Comparison of ENCODE assay signal across 7 mouse cellular contexts in genomic region chr11:97476334-97477095, GRCm38 (mm10). TPM values are rescaled to one million over a fixed set of nuclear protein-coding genes. Genes with fewer than 3 reads are reported as not detected.
DNase-seq lines count a peak whose midpoint lies in the region; ATAC-seq and TF ChIP-seq lines count a peak whose summit lies in the region.

No protein-coding gene starts in this region.

- ATAC-seq in granulocyte monocyte progenitor cell, adult 5-6 weeks (replicated peaks; ENCODE audit: poor library complexity, severe bottlenecking): peak; percentile 55

- peak; percentile 58 to 71 for DNase-seq in CD8-positive naive resting alpha-beta T cell, adult 2 months (ENCODE audit: low read depth in 2 of 2, low spot score in 2 of 2)
- DNase-seq in MEL (ENCODE audit: low read depth, low spot score): peak; percentile 91
- DNase-seq in cerebellum, postnatal 4 days (ENCODE audit: low spot score in 2 of 2): peak; percentile 56 to 82
- DNase-seq in kidney, postnatal 14 days: peak; percentile 67
- DNase-seq in lung, postnatal 10 days: peak; percentile 77
- DNase-seq in retina, postnatal 7 days (ENCODE audit: low read depth, low spot score): peak; percentile 72

- H3K36me3 ChIP-seq in MEL (ENCODE audit: control insufficient read depth in 1 of 2, insufficient read depth in 2 of 2, low read length in 2 of 2): peaks cover 0 to 17% of the 10 kb centered on the region in 2 experiments; a peak in 2 of 4 replicates

- no peak for TF ChIP-seq EP300 in MEL (IDR thresholded peaks at IDR 0.05; ENCODE audit: low read depth in 1 of 2, low read length in 2 of 2)

- TF ChIP-seq CTCF in MEL (IDR thresholded peaks at IDR 0.05 in 2 of 3, conservative IDR thresholded peaks at IDR 0.05 in 1 of 3; ENCODE audit: control insufficient read depth in 1 of 3, insufficient read depth in 1 of 3, low read depth in 2 of 3, low read length in 3 of 3, poor library complexity in 1 of 3, severe bottlenecking in 1 of 3): peak; percentile 74 to 92 (median 88)

- no peaks in the 10 kb centered on the region for H3K79me2 ChIP-seq in MEL (ENCODE audit: control insufficient read depth, insufficient read depth, low read length, poor library complexity)

- peaks cover 7 to 25% of the 10 kb centered on the region in 2 experiments for H3K4me1 ChIP-seq in MEL (ENCODE audit: control insufficient read depth in 1 of 2, insufficient read depth in 2 of 2, low read length in 2 of 2)

- H3K9ac ChIP-seq in MEL (ENCODE audit: control insufficient read depth, low read depth, low read length, poor library complexity, severe bottlenecking): no peak overlapping the region

- H3K9me3 ChIP-seq in MEL (replicated peaks; ENCODE audit: insufficient read depth, low read length): no peaks in the 10 kb centered on the region

- no peak for TF ChIP-seq POLR2A in MEL (IDR thresholded peaks at IDR 0.05; ENCODE audit: control insufficient read depth in 1 of 2, insufficient read depth in 1 of 2, low read depth in 1 of 2, low read length in 2 of 2, poor library complexity in 1 of 2)

- no peak overlapping the region for H3K4me3 ChIP-seq in MEL (ENCODE audit: control insufficient read depth in 1 of 2, insufficient read depth in 1 of 2, low read depth in 2 of 2, low read length in 2 of 2)

- no peaks in the 10 kb centered on the region for H3K27me3 ChIP-seq in MEL (ENCODE audit: control insufficient read depth in 1 of 2, insufficient read depth in 2 of 2, low read length in 2 of 2)

- no peak overlapping the region for H3K27ac ChIP-seq in MEL (ENCODE audit: control insufficient read depth, low read depth, low read length)

- peak; percentile 65 for TF ChIP-seq RAD21 in MEL (IDR thresholded peaks at IDR 0.05; ENCODE audit: low read depth, low read length)

TF ChIP-seq in MEL, 35 proteins besides CTCF, POLR2A, EP300 and RAD21:
- no peak for TF ChIP-seq KAT2A (conservative IDR thresholded peaks at IDR 0.05; ENCODE audit: low read depth, low read length)
- peak; percentile 85 for TF ChIP-seq SMC3 (IDR thresholded peaks at IDR 0.05; ENCODE audit: low read depth, low read length)
- no peak for TF ChIP-seq GATA1 (IDR thresholded peaks at IDR 0.05; ENCODE audit: low read depth, low read length)
- TF ChIP-seq ZC3H11A (IDR thresholded peaks at IDR 0.05; ENCODE audit: low read depth, low read length): peak; percentile 55; the same call in 1 of the 2 replicates
- no peak for TF ChIP-seq MAX (IDR thresholded peaks at IDR 0.05; ENCODE audit: low read length)
TF ChIP-seq in MEL: peak in this region for 2.

RNA-seq across cellular contexts. Expression of gene 4933428G20Rik, which starts 23.6 kb away (rescaled TPM):
- total RNA-seq in MEL (2012; rRNA removed): not detected in 2 replicates
- polyA plus RNA-seq in MEL (2012; ENCODE audit: insufficient read depth in 1 of 2, insufficient read length in 2 of 2, low read depth in 1 of 2, low replicate concordance in 2 of 2, missing spikeins in 1 of 2): under 1 TPM in 1 of 2 experiments, not detected in 1; 0.15 TPM
- total RNA-seq in granulocyte monocyte progenitor cell, adult 5-6 weeks (2014; fragmentation: Nextera tagmentation): not detected in 2 replicates
- total RNA-seq in granulocyte monocyte progenitor cell, adult 5-6 weeks (2017): 0.22 TPM in 1 of 2 replicates, not detected in the other
